Mouse (Mus musculus) cerebral cortex, adult 2 months (tissue): ENCODE data around the gene Amot.

Experiments used
- WGBS: fragments of 180-500 bp; shearing (Covaris S2); methylation state at CpG from one replicate; pipeline ENCODE4 v1.1.7; 2018; 5-methylcytosine and 5-hydroxymethylcytosine counted together

Amot gene

DNA sequence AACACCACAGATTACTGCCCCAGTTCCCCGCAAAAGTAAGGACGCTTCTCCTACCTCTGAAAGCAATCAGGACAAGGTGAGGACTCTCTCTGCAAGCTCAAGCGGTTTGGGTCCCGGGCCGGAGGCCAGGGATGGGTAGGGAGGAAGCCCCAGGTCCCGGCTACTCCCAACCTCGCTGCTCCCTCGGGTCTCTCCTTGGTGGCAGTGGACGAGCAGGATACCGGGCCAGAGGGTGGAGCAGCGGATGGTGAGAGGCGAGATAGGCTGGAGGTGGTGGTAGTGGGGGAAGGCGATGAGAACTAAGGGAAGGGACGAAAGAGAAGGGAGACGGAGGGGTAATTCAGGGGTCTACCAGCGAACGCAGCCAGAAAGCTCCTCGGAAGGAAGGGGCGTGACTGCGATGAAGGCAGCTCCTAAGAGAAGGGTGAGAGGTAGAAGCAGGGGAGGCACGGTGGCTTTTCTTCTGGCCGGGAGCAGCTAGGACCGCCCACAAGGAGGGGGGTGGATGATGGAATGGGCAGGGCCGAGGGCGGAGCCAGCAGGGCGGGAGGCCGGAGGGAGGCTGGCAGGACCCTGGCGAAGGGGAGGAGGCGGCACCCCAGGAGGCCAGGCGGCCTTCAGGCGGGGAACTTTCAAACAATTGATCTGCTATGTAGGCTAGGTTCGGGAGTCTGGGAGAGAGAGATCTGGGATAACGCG, at the start of gene Amot:
TSS of gene Amot (minus strand) at position 465 of the 699 bp plus-strand sequence.
- 5% methylated on average over 34 of the region's 34 CpGs for WGBS

DNA sequence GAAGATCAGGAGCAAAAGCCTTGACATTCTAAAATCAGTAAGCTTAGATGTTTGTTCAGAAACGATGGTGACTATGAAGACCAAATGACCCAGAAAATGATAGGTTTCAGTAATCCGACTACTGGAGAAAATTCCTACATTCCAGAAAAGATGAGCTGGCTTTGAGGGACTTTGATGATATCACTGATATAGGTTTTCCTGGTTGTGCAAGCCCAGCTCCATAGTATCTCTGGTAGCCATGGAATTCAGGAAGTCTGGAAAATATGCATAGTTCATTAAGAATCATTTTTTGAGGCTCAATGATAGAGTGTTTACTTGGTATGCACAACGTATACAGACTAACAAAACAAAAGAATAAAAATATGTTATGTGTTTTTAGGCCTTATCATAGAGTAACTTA, 40.1 kb upstream of the Amot start:
- whole genome bisulfite sequencing = 70% methylated on average over 3 of the region's 3 CpGs

DNA sequence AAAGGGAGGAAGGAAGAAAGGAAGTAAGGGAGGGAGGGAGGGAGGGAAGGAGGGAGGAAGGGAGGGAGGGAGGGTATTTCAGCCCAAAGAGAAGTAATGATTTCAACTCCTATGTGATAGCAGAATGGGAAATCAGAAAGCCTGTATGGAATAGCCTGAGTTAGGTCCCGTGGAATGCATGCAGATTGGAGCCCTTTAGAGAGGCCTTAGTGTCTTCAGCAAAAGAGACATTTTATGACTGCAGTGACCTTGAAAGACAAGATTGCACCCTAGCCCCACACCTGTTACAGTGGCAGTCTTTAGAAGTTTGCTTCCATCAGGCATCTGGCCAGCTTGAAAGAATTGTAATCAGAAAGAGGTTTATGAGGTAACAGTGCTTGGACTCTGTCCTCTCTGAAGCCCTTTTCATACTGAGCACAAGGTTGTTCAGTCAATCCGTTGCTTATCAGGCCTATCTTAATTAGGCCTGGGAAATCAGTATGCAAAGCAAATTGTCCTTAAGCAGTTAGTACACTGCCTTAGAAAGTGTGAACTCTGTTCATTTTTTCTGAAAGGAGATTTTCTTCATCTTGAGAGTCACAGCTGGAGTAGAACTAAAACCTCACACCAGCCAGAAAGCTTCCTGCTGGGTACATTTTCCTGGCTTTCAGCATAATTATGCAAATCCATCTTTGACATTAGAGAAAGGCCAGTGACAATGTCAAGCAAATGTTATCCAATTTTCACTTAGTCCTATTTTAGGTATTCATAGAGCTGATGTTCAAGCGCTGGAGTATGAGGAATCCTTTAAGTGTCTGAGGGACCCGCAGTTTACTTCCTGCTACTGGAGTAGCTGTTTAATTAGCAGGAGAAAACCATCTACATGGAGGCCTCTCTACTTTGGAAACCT, 38.9 kb upstream of the Amot start:
- 77% methylated on average over 4 of the region's 4 CpGs for WGBS

DNA sequence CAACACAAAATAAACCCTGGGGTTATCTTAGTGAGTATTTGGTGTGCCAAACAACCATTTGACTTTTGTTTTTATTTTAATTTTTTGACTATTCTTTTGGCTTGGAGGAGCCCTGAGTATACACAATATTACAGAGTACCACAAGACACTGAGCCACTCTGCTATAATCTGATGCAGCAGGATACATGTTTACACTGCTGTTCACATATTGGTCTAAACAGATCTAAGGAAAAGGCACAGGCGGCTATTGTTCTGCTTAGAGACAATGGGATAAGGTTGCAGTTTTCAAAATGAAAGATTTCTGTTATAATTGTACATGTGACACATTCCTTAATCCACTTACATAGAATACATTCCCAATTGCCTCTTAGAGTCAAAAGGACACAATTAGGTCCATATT, 36.1 kb upstream of the Amot start:
- 65% methylated on average over 1 of the region's 1 CpGs for WGBS

DNA sequence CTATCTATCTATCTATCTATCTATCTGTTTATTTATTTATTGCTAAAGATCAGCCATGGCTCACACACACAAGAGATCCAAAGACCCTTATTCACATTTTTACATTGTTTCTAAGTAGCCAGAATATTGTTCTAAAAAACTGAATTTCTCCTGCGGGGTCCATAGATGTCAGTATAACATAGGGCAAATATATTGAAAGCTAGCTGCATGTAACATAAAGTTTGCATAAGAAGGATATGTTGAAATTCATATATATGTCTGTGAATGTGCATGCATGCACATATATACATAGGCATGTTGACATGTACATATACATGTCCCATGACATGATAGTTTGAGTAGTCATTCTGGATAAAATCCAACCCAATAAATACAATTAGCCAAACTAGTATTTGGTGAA, 35.3 kb upstream of the Amot start:
- WGBS = 93% methylated on average over 1 of the region's 1 CpGs

DNA sequence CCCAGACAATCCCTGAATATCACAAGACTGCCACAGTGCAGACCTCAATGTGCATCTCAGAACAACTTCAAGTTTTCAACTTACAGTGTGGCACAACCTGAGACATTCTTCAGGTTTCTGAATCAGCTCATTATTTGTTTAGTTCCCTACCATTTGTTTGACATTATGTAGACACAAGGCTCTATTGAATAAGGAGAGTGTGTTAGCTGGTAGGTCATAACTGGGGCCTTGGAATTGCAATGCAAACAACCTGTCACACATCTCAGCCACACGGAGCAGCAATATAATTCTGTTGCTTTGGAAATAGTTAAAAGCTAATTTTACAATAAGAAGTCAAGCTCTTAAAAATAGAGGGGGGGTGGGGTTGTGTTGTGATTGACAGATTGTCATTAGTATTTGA, 24.6 kb upstream of the Amot start:
- 52% methylated on average over 1 of the region's 1 CpGs for WGBS

DNA sequence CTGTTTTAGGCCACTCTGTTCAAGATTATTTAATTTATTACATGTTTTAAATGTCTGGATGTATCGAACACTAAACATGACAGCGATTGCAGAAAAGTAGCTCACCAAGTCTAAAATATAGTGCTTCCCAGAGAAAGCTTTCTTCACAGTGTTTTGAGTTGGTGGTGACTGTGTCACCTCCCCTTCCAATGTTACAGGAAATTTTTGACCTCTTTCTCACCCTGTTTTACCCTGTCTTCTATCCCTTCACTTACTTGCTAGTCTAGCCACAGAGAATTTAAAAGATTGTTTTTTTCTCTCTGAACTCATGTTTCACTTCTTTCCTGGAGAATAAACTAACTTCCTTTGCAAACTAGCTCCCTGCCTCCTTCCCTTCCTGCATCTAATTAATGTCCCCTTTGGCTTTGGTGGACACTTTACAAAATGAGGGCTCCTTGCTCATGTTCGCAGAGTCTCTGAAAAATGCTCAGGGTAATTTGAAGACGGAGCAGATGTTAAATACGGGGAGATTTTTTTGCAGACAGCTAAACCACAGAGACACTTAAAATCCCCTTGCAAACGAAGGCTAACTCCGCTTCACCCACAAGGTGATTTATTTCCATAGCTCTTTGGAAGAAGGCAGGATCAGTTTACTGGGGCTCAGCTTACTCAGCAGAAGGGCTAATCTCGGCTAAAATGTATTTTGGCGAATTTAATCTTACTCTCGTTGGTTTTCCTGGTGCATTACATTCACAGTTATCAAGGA, 11.5 kb upstream of the Amot start:
- 74% methylated on average over 10 of the region's 10 CpGs for WGBS

DNA sequence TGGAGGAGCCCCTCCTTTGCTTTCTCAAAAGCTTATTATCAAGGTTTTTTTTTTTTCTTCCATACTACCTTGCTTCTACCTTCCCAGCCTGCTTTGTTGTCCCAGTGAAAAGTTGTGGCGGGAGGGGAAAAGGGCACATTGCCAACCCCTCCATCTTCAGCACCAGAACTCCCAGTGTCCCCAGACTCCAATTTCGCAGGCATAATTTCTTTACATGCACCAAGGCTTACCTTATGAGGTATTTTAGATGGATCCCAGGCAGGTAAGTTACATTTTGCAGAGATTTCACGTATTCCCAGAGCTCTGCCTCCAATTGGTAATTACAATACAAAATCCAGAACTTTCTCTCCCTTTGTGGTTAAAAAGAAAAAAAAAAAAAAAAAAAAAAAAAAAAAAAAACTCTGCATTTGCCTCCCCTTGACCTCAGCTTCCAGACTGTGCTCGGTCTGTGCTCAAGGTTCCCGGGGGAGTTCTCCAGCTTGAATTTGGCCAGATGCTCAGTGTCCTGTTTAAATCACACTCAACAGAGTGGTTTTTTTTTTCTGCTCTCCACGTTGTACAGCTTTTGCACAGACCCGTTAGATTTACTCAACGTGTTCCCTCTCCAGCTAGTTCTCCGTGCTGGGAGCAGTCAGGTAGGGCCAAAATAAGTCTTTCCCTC, 10.6 kb upstream of the Amot start:
- WGBS = 60% methylated on average over 9 of the region's 9 CpGs

DNA sequence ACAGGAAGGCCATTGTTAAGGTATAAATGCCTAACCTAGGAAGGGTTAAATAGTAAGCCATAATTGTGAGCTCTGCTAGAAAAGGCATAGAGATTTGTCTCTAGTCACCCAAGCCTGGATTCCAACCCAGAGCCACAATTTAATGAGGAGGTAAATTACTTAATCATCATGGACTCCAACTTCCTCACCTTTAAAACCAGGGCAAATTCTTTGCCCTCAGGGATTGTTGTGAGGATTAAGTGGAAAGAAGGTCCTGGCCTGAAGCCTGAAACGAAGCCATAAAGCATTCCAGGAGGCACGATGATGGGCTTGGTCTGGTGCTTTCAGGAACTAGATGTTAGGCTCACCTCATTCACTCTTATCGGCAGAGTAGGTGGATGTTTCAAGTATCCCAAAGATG, 5.7 kb upstream of the Amot start:
- WGBS = 65% methylated on average over 3 of the region's 3 CpGs

DNA sequence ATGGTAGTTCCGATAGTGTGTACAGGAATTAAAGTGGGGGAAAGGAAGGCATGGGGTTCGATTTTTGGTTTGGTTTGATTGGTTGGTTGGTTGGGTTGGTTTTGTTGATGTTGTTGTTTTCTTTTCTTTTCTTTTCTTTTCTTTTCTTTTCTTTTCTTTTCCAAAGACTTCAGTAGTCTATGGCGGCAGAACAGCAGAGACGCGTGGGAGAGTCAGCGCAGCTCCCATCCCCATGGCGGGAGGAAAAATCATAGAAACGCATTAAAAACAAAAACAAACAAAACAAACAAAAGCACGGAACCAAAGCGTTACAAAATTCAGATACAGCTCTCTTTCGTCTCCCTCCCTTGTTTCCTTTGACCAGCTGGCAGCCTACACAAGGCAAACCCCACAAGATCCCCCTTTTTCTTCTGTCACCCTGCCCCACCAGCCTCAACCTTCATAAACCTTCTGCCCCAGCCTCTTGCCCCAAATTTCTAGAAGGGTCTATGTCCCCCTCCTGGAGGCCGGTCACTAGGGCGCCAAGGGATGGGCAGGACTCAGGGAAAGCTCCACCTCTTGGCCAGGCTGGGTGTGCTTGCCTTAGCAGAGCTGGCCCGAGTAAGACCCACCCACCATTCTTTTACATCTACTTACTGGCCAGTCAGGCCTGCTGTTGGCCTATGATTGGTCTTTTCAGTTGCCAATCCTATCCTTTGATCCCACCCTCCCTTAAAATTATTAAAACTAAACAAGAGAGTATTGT, 648 bp upstream of the Amot start:
- WGBS = 9% methylated on average over 14 of the region's 14 CpGs

DNA sequence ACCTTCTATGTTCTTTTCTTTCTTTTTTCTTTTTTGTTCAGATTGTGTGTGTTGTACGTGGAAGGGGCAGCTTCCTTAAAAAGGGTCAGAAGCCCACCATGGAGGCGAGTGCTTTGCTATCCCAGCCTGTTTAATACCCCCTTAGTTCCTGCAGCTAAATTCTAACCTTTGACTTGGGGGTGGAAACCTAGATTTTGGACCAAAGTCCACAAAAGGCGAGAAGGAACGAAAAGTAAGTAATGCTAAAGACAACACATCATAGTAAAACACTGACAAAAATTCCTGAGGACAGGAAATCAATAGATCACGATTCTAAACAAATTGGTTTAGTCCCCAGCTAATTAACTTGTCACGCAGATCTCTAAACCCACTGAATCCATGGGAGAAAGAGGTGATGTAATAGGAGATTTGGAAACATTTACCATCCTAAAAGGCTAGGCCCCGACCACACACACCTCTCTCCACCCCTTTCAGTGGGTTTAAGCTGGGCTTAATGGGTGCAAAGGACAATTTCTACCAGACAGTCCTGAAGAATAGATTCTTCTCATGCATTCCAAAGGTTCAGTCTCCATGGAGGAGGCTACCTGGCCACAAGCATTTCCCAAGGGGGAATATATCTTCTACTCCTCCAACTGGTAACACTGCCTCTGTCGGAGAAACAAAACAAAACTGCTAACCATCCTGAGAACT, 3.2 kb downstream of the Amot start:
- WGBS = 78% methylated on average over 8 of the region's 8 CpGs

DNA sequence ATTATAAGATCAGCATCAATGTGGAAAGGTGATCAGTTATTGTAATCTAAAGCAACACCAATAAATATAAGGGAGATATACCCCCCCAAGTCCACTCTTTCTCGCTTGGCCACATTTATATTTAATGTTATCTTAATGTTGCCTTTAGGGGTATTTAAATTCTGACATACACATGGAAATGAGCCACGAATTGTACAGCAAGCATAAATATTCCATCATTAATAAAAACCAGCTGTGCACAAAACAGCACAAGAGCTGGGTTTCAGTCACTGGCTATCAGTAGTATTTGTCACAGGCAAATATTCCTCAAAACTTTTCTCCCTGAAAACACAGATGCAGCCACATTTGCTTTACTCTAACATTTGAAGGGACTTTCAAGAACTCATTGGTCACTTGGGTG, 5.9 kb downstream of the Amot start:
- 95% methylated on average over 2 of the region's 2 CpGs for WGBS

DNA sequence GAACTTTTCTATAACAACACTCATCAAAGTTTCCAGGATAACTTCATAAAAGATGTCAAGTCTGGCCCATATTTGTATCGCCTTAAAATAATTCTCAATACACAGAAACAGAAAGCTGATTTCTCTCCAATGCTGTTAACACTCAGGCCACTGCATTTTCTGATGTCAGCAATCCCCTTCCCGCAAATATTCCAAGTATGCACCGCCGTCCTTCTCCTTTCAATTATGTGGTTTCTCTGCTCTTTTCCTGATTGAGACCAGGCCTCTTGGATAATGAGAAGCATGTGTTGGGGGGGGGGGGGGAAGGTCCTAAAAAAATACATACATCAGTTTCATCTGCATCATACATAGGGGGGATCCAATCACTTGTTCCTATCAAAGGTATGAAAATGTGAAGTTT, 6.3 kb downstream of the Amot start:
- 85% methylated on average over 4 of the region's 4 CpGs for WGBS

DNA sequence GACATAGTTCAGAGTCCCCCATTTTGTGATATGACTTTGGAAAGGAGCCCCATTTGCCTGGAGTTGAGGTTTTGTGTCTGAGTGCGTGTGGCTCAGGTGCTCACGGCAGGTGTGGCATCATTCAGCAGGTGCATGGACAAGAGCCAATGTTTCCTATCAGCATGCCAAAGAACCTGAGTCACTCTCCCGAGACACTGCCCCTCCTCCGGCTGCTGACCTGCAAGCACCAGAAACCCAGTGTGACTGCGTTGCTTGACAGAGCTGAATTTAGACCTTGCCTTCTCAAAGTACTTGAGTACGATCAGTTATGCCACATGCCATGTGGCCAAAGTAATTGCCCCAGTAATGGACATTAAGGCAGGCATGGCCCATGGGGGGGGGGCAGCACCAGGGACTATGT, 7.5 kb downstream of the Amot start:
- 92% methylated on average over 6 of the region's 6 CpGs for WGBS

DNA sequence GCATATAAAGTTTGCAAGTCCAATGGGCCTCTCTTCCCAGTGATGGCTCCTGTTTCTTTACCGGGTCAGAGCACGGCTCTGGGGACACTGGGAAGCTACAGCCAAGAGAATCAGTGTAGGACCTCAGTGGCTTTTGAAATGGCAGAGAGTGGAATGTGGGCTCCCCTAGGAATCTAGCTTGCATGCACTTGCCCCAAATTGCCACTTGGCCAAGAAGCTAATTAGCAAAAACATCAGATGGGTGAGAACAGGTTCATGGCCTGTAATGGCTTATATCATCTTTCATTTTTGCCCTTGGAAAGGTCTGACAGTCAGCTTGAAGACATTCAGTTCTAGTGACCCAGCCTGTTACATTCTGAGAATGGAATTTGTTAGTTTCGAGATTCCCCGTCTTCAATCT, 9.6 kb downstream of the Amot start:
- 88% methylated on average over 4 of the region's 4 CpGs for WGBS

DNA sequence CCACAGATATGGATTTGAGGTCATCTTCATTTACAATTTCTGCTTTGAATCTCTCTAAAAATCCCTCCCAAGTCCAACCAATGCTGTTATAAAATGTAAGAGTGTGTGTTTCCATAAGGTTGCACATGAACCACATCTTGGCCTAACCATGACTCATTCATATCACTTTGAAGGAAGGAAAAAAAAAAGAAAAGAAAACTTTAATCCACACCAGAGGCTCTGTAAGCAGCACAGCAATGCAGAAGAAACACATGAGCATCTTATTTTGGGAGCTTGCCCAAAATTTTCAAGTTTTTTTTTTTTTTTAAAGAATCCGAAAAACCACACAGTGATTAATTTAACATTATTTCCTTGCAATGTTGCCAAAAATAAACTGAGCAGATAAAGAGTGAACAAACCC, 14.2 kb downstream of the Amot start:
- WGBS = 52% methylated on average over 1 of the region's 1 CpGs

DNA sequence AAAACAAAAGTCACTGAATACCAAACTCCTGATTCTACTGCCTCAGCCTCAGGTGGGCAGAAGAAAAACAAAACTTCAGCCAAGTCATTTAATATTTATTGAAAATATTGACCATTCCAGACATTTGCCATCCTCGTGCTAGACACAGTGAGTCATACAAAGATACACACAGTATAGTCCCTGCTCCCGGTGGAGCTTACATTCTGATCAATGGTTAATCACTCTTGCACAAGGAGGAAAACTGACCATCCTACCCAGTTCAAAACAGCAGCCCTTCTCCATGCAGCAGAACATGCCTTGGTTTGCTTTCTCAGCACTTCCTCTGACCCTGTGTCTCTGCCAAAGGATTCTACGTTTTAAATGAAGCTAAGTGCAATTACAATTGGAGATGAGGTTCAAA, 14.6 kb downstream of the Amot start:
- 72% methylated on average over 3 of the region's 3 CpGs for WGBS

DNA sequence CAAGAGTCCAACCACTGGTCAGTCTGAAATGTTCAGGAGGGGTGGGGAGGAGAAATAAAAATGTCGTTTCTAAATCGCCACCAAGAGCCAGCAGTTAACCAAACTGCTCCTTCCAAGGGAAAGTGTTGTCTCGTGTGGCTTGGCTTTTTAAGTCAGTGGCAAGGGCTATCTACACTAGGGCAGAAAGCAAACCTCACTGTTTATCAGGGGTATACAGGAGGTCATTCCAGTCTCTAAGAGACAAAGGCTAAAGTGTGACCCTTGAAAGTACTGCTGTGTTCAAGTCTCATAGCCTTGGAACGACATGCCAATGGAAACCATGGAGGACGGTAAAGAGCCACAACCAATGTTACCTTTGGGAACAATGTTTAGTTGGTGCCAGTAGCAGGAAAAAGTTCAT, 15.0 kb downstream of the Amot start:
- 92% methylated on average over 5 of the region's 5 CpGs for WGBS

DNA sequence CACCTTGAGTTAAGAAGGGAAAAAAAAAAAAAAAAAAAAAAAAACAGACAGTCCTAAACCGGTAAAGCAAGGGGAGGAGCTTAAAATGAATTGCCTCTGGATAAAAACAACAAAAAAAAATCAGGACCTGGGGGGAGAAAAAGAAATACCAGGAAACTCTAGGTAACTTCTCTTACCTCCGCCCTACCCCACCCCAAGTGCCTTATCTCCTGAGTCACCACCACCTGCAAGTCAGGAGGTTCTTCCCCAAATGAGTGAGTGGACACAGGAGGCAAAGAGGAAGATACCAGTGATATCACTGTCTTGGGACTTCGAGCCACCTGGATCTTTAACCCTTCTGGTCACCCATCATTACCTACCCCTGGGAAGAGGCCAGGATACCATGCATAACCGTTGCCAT, 19.5 kb downstream of the Amot start:
- 70% methylated on average over 4 of the region's 4 CpGs for WGBS

DNA sequence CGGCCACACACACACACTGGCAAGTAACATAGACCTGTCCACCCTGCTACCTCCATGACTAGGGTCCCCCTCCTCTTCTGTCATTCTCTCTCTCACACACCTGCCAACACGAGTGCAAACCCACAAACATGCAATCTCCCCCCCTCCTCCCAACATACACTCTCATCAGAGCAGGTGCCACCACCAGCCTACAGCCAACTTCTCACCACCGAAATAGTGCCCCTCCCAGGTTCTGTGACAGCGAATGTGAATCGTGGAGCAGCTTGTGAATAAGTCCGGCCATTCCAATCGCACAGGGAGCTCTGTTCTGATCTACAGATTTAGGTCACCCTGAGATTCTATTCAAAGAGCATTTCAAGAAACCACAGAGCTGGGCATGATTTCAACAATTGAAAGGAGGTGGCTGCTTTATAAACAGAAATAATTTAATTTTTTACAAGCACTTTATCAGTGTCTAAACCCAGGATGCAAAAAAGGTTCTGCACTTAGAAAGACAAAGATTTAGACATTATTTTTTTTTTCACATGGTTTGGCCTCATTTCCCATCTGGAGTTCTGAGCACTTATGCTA, 21.4 kb downstream of the Amot start:
- 28% methylated on average over 7 of the region's 7 CpGs for WGBS
